Mouse (Mus musculus) layer of hippocampus, adult 9-11 months (tissue): ENCODE data around the gene St6galnac5.

Experiments used
- DNase-seq: peaks from one replicate; pipeline ENCODE4 v3.0.0; 2022

St6galnac5 gene

DNA sequence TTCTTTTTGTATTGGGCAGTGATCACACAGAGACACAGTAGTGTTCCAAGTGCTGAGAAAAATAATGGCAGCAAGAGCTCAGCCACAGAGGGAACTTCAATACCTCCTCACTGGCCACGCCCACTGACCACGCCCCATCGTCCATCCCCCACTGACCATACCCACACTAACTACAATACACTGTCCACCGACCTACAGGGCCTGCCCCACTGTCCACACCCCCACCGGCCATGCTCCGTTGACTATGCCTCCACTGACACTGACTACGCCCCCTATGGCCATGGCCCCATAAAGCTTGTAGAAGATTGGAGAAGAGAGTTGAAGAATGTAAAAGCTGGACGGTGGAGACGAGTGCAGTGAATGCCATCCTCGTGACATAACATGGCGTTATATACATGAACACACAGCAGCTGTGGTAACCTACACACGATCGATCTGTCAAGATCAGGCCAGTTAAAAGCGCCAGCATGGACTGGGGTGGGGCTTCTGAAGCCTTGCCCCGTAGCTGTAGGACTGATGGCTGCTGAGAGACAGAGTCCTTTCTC, 32.7 kb downstream of the St6galnac5 start:
- no peak for DNase-seq

DNA sequence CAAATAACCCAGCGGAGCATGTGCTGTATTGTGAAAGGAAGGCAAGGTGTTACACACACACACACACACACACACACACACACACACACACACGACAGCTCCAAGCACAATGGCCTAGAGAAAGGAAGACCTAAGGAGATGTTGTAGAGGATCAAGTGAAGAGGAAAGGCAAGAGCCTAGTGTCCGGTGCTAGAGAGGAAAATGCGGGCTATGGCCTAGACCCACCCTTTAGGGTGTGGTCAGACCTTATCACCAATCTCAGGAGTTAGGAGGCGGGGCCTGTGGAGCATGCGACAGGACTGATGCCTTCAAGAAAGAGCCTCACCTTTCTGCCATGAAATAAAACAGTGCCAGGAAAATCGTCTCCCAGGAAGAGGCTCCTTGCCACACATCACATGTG, 33.5 kb downstream of the St6galnac5 start:
- DNase-seq = no peak

DNA sequence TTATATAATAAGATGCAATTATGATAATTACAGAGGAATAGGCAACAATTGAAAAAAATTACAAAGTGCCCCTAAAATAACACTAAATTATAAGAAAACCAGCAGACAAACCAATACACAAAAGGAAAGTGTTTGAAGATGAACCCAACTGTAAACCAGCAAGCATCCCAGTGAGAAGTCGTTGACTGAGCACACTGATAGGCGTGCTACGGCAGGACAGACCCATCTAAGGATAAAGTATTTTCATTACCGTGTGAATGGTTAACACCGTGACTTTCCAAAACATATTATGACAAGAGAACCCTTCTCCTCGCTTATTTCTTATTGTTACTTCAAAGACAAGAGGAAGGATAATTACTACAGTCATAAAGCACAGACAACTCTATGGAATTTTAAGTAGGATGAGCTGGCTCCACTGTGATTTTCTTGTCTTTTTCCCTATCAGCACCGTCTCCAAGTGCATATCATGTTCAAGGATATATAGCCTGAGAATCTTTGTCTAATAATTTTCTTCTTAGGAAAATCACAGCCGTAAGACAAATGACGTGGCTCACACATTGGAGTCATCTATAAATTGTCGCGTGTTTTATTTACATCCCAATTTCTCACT, 34.9 kb downstream of the St6galnac5 start:
- DNase-seq = no peak

DNA sequence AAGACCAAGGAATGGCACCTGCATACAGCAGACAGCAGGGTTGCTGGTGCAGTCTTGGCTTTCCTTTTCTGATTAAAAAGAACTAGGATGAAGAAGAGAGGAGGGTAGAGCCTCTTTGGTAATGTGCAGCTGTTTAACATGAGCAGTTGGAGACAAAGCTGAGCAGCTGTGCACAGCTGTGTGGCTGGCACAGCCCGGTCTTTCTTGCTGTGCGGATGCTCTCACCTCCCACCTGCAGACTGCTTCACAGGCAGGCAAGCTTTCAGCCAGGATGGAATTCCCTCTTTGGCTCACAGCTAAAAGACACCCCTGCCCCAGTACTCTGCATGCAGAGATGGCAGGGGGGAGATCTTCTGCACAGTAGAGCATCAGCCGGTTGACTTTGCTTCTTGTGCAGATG, 37.3 kb downstream of the St6galnac5 start:
- DNase-seq = no peak

DNA sequence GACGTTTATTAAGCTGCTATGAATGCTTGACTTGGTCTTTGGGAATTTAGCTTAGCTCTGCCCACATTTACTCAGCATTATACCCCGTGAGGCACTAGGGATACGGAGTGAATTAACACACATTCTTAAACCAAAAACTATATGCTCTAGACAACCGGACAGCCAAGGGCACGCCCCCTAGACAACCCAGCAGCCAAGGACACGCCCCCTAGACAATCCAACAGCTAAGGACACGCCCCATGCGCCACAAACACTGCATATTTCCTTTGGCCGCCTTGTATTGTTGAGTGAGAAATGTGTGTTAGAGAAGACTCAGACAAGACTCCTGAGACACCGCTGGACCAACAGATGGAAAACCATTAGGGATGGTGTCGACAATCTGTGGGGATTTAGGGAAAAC, 39.1 kb downstream of the St6galnac5 start:
- DNase-seq = no peak

DNA sequence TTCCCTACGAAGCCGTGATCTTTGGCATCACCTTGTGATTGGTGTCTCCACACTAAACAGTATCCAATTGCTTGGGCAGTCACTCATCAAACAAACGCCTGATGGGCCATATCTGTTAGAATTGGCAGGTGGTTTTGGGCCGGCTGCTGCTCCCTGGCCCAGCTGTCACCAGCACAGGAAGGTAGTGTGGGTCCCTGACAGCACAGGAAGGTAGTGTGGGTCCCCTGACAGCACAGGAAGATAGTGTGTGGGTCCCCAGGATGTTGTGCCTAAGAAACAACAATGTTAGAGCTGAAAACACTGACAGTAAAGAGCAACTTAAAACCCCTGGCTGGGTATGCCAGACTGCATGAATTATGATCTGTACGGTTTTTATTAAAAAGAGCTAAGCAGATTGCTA, 40.4 kb downstream of the St6galnac5 start:
- no peak for DNase-seq

- DNase-seq = no peak
Measured at GRCm38 (mm10) chr3:152936313-152936712, 45.7 kb downstream of the St6galnac5 start.

DNA sequence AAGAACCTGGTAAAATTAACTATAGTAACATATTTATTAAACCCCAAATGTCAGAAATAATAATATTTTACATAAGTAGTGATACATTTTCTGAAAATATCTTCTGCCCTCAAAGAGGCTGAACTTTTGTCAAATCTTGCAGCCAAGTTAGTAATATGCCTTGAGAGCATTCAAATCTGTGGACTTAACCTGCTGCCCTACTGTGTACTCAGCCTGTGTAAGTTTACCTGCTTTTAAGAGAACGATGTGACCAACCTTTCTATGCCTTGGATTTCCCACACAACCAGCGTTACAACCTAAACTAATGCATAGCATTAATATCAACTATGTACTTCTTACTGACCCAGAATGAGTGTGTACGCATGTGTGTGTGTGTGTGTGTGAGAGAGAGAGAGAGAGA, 48.3 kb downstream of the St6galnac5 start:
- no peak for DNase-seq

- DNase-seq = no peak
Measured at GRCm38 (mm10) chr3:152932544-152932943, 49.5 kb downstream of the St6galnac5 start.

DNA sequence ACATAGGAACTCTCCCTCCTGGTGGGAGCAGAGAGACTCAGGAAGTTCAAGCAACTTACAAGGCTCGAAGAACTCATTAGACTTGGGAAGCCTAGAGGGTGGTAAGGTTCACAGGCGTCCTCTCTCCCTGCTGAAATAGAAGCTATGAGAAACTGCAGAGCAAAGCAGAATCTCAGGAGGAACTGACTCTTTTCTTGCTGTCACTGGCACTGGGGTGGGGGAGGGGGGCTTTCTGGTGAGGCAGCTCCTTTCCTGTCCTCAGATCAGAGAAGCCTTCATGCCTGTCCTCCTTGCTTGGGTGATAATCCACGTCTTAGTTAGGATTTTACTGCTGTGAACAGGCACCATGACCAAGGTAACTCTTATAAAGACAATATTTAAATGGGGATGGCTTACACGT, 50.0 kb downstream of the St6galnac5 start:
- DNase-seq = no peak

DNA sequence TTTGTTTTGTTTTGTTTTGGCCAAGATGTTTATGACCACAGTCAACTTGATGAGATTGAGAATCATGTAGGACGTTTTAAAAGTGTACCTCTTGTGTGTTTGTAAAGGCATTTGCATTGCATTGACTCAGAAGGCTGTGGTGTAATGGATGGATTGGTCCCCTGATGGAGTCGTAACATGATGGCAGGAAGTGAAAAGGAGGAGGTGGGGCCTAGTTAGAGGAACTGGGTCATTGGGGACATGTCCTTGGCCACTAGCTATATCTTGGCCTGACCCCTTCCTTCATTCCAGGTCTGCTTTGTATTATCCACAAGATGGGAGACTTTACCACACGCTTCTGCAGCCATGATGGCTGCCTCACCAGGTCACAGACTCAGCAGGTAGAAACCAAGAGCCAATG, 50.7 kb downstream of the St6galnac5 start:
- DNase-seq = no peak

DNA sequence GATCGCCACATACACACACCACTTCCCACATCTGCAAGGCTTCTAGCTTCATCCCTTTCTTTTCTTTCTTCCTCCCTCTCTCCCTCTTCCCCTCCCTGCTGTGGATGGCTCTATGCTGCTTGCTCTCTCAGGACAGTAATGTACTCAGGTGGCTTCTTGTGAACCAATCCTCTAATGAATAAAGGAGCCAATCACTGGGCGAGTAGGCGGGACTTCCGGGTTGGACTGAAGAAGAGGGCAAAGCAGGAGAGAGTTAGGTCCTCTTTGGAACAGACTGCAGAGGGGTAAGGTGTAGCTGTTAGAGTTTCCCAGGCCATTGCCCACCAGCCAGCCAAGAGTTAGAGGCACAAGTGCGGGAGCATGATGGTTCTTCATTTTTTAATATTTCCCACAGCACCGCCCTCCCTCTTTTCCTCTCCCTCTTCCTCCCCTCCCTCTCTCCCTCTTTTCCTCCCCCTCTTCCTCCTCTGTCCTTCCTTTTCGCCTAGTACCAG, 52.2 kb downstream of the St6galnac5 start:
- no peak for DNase-seq

GRCm38 (mm10) chr3:152929256-152929787, 52.7 kb downstream of the St6galnac5 start:
- DNase-seq = no peak

DNA sequence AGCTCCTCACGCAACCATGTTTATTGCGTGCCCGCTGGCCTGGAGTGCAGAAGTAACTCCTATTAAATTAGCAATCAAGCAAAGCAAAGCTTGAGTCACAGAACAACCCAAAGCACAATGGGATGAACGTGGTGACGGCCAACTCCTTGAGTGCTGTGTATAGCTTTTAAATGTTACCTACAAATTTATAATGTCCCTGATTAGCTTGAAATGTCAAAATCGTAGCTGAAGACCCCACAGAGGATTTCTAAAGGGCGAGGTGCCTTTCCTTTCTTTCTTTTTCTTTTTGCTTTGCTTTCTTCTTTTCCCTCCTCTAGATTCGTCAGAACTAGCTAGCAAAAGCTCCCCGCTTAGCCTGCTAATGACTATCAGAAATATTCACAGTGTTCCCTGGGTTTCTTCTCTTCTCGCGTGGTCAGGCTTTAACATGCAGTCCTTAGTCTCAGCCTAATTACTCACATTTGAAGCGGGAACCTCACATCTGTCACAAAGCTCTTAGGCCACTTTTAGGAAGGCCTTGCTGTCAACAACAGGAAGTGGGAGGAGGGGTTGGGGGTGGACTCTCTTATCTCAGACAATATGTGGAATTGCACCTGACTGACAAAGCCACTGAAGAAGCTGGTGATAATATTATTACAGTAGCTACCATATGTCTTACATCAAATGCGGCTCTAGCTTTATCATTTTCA, 53.6 kb downstream of the St6galnac5 start:
- no peak for DNase-seq

DNA sequence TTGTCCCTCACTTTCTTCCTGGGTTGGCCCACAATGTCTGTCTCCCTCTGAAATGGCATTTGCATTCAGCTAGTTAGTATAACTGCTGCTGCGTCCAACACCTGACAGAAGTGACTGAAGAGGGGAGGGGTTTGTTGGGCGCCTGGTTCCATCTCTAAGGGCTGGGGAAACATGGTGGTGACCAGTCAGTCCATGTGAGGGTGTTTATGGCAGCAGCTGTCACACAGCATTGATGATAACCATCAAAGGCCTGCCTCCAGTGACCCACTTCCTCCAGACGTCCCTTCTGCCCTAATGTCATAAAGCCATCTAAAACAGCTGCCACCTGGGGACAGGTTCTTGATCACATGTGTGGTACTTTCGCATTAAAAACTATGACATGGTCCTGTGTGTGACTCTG, 55.9 kb downstream of the St6galnac5 start:
- DNase-seq = no peak

DNA sequence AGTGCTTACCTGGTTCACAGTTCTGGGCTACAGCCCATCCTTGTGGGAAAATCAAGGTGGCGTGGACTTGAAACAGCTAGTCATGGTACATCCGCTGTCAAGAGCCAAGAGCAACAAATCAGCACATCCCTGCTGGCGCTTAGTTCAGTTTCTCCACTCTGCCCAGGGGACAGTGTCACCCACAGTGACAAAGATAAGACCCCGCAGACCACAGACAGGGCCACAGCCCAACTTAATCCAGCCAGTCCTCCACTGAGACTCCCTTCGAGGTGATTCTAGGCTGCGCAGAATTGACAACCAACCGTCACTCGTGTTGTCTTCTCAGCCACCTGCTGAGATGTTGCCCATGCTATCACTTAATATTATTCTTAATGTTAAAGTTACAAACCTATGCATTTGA, 56.7 kb downstream of the St6galnac5 start:
- no peak for DNase-seq

DNA sequence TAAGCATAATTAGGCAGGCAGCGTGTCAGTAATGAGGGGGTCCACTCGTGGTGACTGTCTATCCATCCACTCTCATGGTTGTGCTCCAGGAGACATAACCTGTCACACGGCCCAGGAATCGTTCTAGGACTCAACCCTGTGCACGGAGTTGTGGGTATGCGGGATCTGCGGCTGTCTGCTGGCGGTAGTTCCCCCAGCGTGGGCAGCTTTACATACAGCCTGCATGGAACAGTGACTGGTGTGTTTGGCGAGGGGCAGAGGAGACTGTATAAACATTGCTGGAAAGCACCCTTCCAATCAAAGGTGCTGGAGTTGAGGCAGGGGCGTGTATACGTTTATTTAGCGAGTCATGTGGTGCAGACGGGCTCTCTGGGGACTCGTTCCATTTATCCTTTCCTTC, 58.5 kb downstream of the St6galnac5 start:
- no peak for DNase-seq

DNA sequence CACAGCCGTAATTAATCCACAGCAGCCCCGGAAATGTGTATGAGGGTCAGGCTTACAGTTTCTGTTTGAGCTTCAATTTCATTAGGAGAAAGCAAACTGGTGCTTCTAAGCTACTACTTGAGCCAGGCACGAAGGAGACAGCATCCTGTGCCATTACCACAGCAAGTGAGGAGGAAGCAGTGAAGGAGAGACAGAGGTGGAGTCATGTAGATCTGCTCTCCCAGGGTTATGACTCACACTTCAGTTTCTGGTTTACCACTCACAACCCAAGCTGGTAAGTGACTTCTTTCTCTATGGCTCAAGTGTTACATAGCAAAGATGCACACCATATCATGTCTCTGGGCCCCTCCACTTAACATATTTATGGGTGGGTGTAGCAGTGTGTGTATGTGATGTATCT, 61.7 kb downstream of the St6galnac5 start:
- no peak for DNase-seq

GRCm38 (mm10) chr3:152919101-152919500, 62.9 kb downstream of the St6galnac5 start:
- no peak for DNase-seq

DNA sequence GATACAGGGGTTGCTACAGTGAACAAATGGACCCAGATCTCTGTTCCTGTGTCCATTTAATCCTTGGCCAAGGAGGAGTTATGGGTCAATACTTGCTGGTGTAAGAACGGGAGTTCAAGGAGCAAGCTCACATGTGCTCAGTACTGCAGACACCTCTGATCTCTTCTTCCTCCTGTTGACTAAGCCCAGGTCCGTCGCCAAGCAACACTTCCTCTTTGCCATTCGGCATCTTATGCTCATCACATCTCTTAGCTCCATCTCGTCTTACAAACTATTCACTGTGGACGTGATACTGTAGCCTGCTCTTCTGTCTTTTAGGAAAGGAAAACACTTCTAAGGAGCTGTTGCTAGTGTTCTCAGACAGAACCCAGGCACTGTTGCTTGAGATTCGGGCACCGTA, 64.5 kb downstream of the St6galnac5 start:
- no peak for DNase-seq

GRCm38 (mm10) chr3:152914376-152914775, 67.7 kb downstream of the St6galnac5 start:
- no peak for DNase-seq

- DNase-seq = no peak
Measured at GRCm38 (mm10) chr3:152913625-152914024, 68.4 kb downstream of the St6galnac5 start.

- no peak for DNase-seq
Measured at GRCm38 (mm10) chr3:152913150-152913549, 68.9 kb downstream of the St6galnac5 start.
